Mouse (Mus musculus) midbrain, postnatal 0 days (tissue): ENCODE measurements around the gene Mgat5b. TPM values are rescaled to one million over a fixed set of nuclear protein-coding genes. Genes with fewer than 3 reads are reported as not detected.

Experiments used
- ATAC-seq: fragments of 200-750 bp; cut with Nextera tagmentation; 2 replicates; pipeline ENCODE4 v1.8.0; 2017; ENCODE audit warnings: moderate number of reproducible peaks, mild to moderate bottlenecking, moderate TSS enrichment, moderate library complexity; ENCODE audit not compliant: low FRiP score
- DNase-seq: peaks from one replicate; pipeline ENCODE4 v3.0.0-alpha.2; 2015; ENCODE audit warnings: low spot score
- H3K27ac ChIP-seq: fragments of 300-500 bp; sonication (generic); 2 replicates; pipeline ENCODE4 v1.5.1; 2014; ENCODE audit warnings: low read depth, mild to moderate bottlenecking, low read length, mixed read lengths
- H3K27me3 ChIP-seq: fragments of 300-500 bp; sonication (generic); 2 replicates; pipeline ENCODE4 v1.6.1; 2014; ENCODE audit warnings: low read length, control low read depth, mixed read lengths; ENCODE audit not compliant: insufficient read depth
- H3K36me3 ChIP-seq: fragments of 300-500 bp; sonication (generic); 2 replicates; pipeline ENCODE4 v1.6.1; 2014; ENCODE audit warnings: low read length, control low read depth, mixed read lengths; ENCODE audit not compliant: insufficient read depth
- H3K4me1 ChIP-seq: fragments of 300-500 bp; sonication (generic); 2 replicates; pipeline ENCODE4 v1.6.1; 2014; ENCODE audit warnings: mild to moderate bottlenecking, control low read depth, antibody characterized with exemption, low read length, mixed read lengths; ENCODE audit not compliant: insufficient read depth
- H3K4me2 ChIP-seq: fragments of 300-500 bp; sonication (generic); 2 replicates; pipeline ENCODE4 v1.6.1; 2014; ENCODE audit warnings: low read depth, mild to moderate bottlenecking, low read length, mixed read lengths; ENCODE audit not compliant: poor library complexity, severe bottlenecking
- H3K4me3 ChIP-seq: fragments of 300-500 bp; sonication (generic); 2 replicates; pipeline ENCODE4 v1.5.1; 2014; ENCODE audit warnings: low read depth, mild to moderate bottlenecking, low read length, moderate library complexity
- H3K9ac ChIP-seq: fragments of 300-500 bp; sonication (generic); replicated peaks from 2 replicates; pipeline ENCODE4 v1.6.1; 2014; ENCODE audit warnings: mild to moderate bottlenecking, low read length, moderate library complexity, mixed read lengths; ENCODE audit not compliant: poor library complexity, severe bottlenecking
- H3K9me3 ChIP-seq: fragments of 300-500 bp; sonication (generic); 2 replicates; pipeline ENCODE4 v1.6.1; 2016; ENCODE audit warnings: low read length, control low read depth
- CTCF ChIP-seq: IDR thresholded peaks from 2 replicates; pipeline ENCODE4 v1.5.1; 2016; ENCODE audit warnings: antibody characterized with exemption, mild to moderate bottlenecking
- WGBS: fragments of 180-500 bp; shearing (Covaris S2); extraction: QIAGEN DNeasy Blood & Tissue Kit; methylation state at CpG from one replicate; pipeline ENCODE4 v1.1.7; 2014; 5-methylcytosine and 5-hydroxymethylcytosine counted together
- polyA plus RNA-seq: library from polyadenylated mRNA; unstranded; fragments of >200 nt; fragmentation: Nextera tagmentation; extraction: Ambion mirVana; gene quantifications from 2 replicates; pipeline ENCODE4 v1.2.1, GENCODE M21; 2015
- total RNA-seq: library from RNA; depleted of rRNA; stranded (reverse); fragments of >200 nt; gene quantifications from 2 replicates; pipeline ENCODE4 v1.2.3, GENCODE M21; 2014

Gene Mgat5b
- total and polyA plus RNA-seq, 2 experiments from 2014 or later = 23.7 to 133 TPM

DNA sequence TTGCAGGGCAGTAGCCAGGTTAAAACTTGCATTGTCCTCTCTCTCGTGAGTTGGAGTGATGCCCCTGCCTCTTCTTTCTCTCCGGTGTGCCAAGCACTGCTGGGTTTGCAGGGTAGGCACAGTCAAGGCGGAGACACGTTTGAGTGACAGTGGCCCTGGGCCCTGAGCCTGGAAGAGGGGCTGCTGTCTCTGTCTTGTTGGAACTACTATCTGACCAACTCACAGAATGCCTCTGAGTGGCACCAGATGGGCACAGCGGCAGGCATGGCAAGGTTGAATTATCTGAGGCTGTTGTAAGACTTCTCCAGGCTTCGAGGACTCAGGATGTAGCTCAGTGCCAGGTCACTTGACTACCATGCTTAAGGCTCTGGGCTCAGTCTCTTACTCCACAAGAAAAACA is 9.4 kb downstream of the Mgat5b start:
- 90% methylated on average over 6 of the region's 6 CpGs for WGBS
- TF ChIP-seq CTCF = no peak
- peaks cover 61% of the 10 kb centered on the region for H3K36me3 ChIP-seq
- no peaks in the 10 kb centered on the region for H3K27me3 ChIP-seq
- no peak for ATAC-seq
- H3K27ac ChIP-seq = no peak overlapping the region
- no peak overlapping the region for H3K4me2 ChIP-seq
- H3K9ac ChIP-seq = no peak overlapping the region
- H3K4me1 ChIP-seq = no peaks in the 10 kb centered on the region
- no peaks in the 10 kb centered on the region for H3K9me3 ChIP-seq
- H3K4me3 ChIP-seq = no peak overlapping the region
- peak; percentile 31 for DNase-seq

DNA sequence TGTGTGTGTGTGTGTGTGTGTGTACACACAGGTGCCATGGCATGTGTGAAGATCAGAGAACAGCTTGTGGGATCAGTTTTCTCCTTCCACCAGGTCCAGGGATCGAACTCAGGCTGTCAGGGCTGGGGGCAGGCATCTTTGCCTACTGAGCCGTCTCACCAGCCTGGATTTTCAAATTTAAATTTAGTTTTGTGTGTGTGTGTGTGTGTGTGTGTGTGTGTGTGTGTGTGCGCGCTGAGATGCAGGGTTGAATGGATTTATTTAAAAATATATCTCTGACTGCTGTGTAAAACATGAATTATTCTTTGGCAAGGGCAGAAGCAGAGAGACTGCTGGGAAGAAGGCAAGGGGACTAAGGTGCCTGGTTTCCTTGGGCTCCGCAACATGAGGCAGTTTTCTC is 16.2 kb downstream of the Mgat5b start:
- H3K4me2 ChIP-seq = no peak overlapping the region
- no peaks in the 10 kb centered on the region for H3K4me1 ChIP-seq
- no peak overlapping the region; the same call in 1 of the 2 replicates for H3K27ac ChIP-seq
- no peaks in the 10 kb centered on the region for H3K9me3 ChIP-seq
- DNase-seq = no peak
- no peak for TF ChIP-seq CTCF
- H3K9ac ChIP-seq = no peak overlapping the region
- WGBS = 80% methylated on average over 5 of the region's 5 CpGs
- ATAC-seq = no peak
- H3K4me3 ChIP-seq = no peak overlapping the region
- H3K36me3 ChIP-seq = peaks cover 45% of the 10 kb centered on the region
- no peaks in the 10 kb centered on the region for H3K27me3 ChIP-seq

GRCm38 (mm10) chr11:116935354-116935753 is 16.7 kb downstream of the Mgat5b start:
- no peaks in the 10 kb centered on the region for H3K9me3 ChIP-seq
- no peak for TF ChIP-seq CTCF
- 0 out of 2 replicates have a peak overlapping the region, but pooled peaks have one; percentile 1 for H3K9ac ChIP-seq
- ATAC-seq (no peak), DNase-seq (peak; percentile 35)
- H3K4me2 ChIP-seq = no peak overlapping the region
- WGBS = 66% methylated on average over 7 of the region's 9 CpGs
- no peaks in the 10 kb centered on the region for H3K27me3 ChIP-seq
- no peak overlapping the region for H3K4me3 ChIP-seq
- peak overlapping the region; percentile 47; the same call in 1 of the 2 replicates for H3K27ac ChIP-seq
- H3K36me3 ChIP-seq = peaks cover 44% of the 10 kb centered on the region
- H3K4me1 ChIP-seq = no peaks in the 10 kb centered on the region

DNA sequence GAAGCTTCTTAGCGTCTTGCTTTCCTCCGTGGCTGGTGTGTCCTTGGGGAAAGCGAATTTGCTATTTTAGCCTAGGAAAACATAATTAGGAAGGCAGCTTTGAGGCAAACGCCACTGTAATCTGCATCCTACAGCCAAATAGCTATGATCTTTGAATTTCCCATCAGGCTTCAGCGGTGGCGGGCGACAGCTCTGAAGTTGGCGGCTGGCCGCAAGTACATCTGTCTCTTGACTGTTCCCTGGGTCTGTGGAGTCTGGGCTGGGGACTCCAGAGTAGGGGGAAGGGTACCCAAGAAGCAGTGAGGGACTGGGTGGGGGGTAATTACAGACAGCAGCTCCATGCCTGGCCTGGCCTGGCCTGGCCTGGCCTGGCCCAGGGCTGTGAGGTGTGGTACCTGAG is 17.3 kb downstream of the Mgat5b start:
- TF ChIP-seq CTCF = no peak
- Histone ChIP-seq H3K4me2 (no peak overlapping the region), H3K9me3 (no peaks in the 10 kb centered on the region), H3K27ac (peak overlapping the region; percentile 47), H3K4me1 (no peaks in the 10 kb centered on the region), H3K27me3 (no peaks in the 10 kb centered on the region), H3K36me3 (peaks cover 40% of the 10 kb centered on the region), H3K4me3 (no peak overlapping the region), H3K9ac (no peak overlapping the region; the same call in 1 of the 2 replicates)
- DNase-seq = peak; percentile 41
- WGBS = 51% methylated on average over 9 of the region's 9 CpGs
- peak; percentile 35; the same call in 1 of the 2 replicates for ATAC-seq

GRCm38 (mm10) chr11:116937141-116937540 is 18.5 kb downstream of the Mgat5b start:
- Histone ChIP-seq H3K9ac (no peak overlapping the region), H3K27me3 (no peaks in the 10 kb centered on the region), H3K36me3 (peaks cover 33% of the 10 kb centered on the region), H3K4me3 (no peak overlapping the region), H3K4me2 (no peak overlapping the region), H3K27ac (no peak overlapping the region), H3K9me3 (no peaks in the 10 kb centered on the region), H3K4me1 (no peaks in the 10 kb centered on the region)
- ATAC-seq (no peak), DNase-seq (no peak)
- TF ChIP-seq CTCF = no peak
- WGBS = 50% methylated on average over 10 of the region's 10 CpGs

DNA sequence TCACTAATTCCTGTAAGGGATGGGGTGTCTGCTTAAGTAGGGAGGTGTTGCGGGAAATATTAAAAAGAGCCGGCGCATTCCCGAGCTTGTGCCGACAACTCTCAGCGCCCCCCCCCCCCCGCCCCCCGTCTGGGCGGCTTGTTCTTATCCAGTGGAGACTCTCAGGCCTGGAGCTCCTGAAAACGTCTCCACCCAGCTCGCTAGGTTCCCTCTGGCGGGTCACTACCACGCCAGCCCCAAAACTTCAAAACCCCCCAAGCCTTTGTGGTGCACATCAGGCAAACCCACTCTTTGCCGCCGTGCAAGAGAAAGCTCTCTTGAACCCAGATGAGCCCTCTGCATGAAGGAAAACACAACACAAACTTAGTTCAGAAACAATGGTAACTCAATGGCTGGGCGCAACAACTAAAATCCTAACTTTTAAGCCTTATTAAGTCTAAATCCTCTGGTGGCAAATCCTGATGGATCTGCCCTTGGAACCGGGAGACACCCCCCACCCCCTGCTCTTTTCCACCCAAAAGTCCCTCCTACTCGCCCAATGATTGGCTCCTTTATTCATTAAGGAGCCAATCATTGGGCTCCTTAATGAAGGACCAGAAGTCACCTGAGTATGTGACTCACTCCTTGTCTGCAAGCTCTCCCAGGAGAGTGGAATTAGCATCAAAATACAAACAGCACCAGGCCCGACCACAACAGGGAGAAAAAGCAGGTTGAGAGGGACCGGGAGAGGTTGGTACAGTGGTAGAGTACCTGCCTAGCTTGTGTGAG is 21.6 kb downstream of the Mgat5b start:
- DNase-seq (no peak), ATAC-seq (no peak)
- Histone ChIP-seq H3K27me3 (no peaks in the 10 kb centered on the region), H3K9ac (no peak overlapping the region), H3K4me2 (peak overlapping the region; percentile 20; the same call in 1 of the 2 replicates), H3K27ac (no peak overlapping the region), H3K9me3 (no peaks in the 10 kb centered on the region), H3K36me3 (peaks cover 19% of the 10 kb centered on the region), H3K4me3 (no peak overlapping the region), H3K4me1 (no peaks in the 10 kb centered on the region)
- 17% methylated on average over 18 of the region's 20 CpGs for WGBS
- no peak for TF ChIP-seq CTCF
